ENCODE assay signal across 11 mouse cellular contexts in the genomic region with DNA sequence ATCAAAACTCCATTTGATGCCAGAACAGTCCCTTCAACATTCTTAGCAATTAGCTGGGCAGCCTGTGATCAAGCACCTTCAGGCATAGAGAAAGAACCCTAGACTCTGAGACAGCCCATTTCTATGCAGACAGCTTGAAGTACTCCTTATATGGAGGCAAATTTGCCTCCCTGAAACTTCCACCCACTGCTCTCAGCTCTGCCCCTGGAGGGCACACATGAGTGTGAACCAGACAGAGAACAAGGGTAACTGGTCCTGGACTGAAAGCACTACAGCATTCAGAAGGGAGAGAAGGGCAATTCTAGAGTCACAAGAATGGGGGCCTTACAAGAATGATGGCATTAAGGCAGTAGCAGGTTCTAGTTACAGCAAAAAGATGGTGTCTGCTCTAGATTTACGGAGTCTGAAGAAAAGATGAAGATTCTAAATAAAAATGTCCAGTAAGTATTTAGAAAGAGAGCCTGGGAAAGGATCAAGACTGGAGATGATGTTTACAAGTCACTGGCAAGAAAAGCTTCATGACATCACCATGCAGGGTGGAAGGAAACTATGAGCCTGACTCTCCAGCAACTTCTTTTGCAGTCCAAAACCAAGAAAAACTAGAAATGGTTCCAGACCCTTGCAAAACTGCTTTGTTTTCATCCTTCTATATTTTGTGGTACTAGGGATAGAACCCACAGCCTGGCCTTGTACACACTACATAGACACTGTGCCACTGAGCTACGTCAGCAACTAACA. TPM values are rescaled to one million over a fixed set of nuclear protein-coding genes. Genes with fewer than 3 reads are reported as not detected.
DNase-seq lines count a peak whose midpoint lies in the region; ATAC-seq and TF ChIP-seq lines count a peak whose summit lies in the region.
"Had no signal": no experiment of that assay in that cellular context is flagged by ENCODE, and none has a peak within 500 bp of the region (broad histone marks: within the 10 kb centered on the region; RNA-seq: fewer than 3 reads in every experiment).

No protein-coding gene starts in this region.

- DNase-seq in heart, adult 2 months: no peak
- DNase-seq in heart, postnatal 4 days: no peak
- peak; percentile 20 for DNase-seq in urinary bladder, postnatal 14 days (ENCODE audit: low spot score)
- no peak for DNase-seq in urinary bladder, adult 2 months (ENCODE audit: low spot score)
- peak; percentile 19 for DNase-seq in lung, postnatal 14 days
- no peak for DNase-seq in stomach, postnatal 0 days (ENCODE audit: low spot score)
- DNase-seq in left cerebral cortex, adult 9 months (ENCODE audit: low spot score in 2 of 2): no peak
- DNase-seq in cerebellum, adult 9-10 months: no peak
- DNase-seq: kidney, adult 18-20 months; spleen, adult 18-20 months had no signal

- peaks cover 12% of the 10 kb centered on the region for H3K79me2 ChIP-seq in heart, adult 2 months (replicated peaks; ENCODE audit: control insufficient read depth, insufficient read depth, low read length)

- TF ChIP-seq POLR2A in heart, adult 2 months (IDR thresholded peaks at IDR 0.05; ENCODE audit: insufficient read depth, low read depth, low read length): no peak

- no peak for TF ChIP-seq EP300 in heart, adult 2 months (IDR thresholded peaks at IDR 0.05; ENCODE audit: insufficient read depth, low read depth, low read length)
- TF ChIP-seq EP300 in stomach, postnatal 0 days (optimal IDR thresholded peaks at IDR 0.05): no peak

- no peaks in the 10 kb centered on the region for H3K27me3 ChIP-seq in heart, adult 2 months (ENCODE audit: control insufficient read depth, insufficient read depth, low read length)
- no peaks in the 10 kb centered on the region for H3K27me3 ChIP-seq in stomach, postnatal 0 days (ENCODE audit: control insufficient read depth, insufficient read depth, low read length)
- H3K27me3 ChIP-seq: limb, embryonic 12.5 days had no signal

- H3K9me3 ChIP-seq in stomach, postnatal 0 days (ENCODE audit: control insufficient read depth, low read length): no peaks in the 10 kb centered on the region
- H3K9me3 ChIP-seq: limb, embryonic 12.5 days had no signal

- intact Hi-C loops in heart, adult 2 months (cut with DNase I): no loop called here

- H3K9ac ChIP-seq in heart, adult 2 months (ENCODE audit: low read depth, low read length): no peak overlapping the region
- no peak overlapping the region for H3K9ac ChIP-seq in stomach, postnatal 0 days (ENCODE audit: low read length)
- H3K9ac ChIP-seq: limb, embryonic 12.5 days had no signal

- 67% methylated on average over 2 of the region's 2 CpGs for WGBS in heart, adult 2 months
- WGBS in stomach, postnatal 0 days: 63% methylated on average over 2 of the region's 2 CpGs

- peak; percentile 25 for TF ChIP-seq CTCF in heart, adult 2 months (IDR thresholded peaks at IDR 0.05)
- peak; percentile 47 for TF ChIP-seq CTCF in stomach, postnatal 0 days (IDR thresholded peaks at IDR 0.05; ENCODE audit: low read depth)

- H3K4me2 ChIP-seq in stomach, postnatal 0 days (replicated peaks; ENCODE audit: low read depth): no peak overlapping the region
- H3K4me2 ChIP-seq: limb, embryonic 12.5 days had no signal

- H3K27ac ChIP-seq in heart, adult 2 months: peak overlapping the region; percentile 69
- H3K27ac ChIP-seq in stomach, postnatal 0 days (replicated peaks): peak overlapping the region; percentile 81
- H3K27ac ChIP-seq: limb, embryonic 12.5 days had no signal

- peaks cover 25% of the 10 kb centered on the region for H3K4me1 ChIP-seq in heart, adult 2 months (ENCODE audit: control insufficient read depth, insufficient read depth, low read length)
- H3K4me1 ChIP-seq in stomach, postnatal 0 days (replicated peaks; ENCODE audit: control insufficient read depth, insufficient read depth): peaks cover 7% of the 10 kb centered on the region

- ATAC-seq in stomach, postnatal 0 days (ENCODE audit: low FRiP score, low TSS enrichment): no peak

- H3K4me3 ChIP-seq in heart, adult 2 months: no peak overlapping the region
- H3K4me3 ChIP-seq in stomach, postnatal 0 days (ENCODE audit: low read depth, low read length): no peak overlapping the region
- H3K4me3 ChIP-seq: limb, embryonic 12.5 days had no signal

- H3K36me3 ChIP-seq in heart, adult 2 months (ENCODE audit: control insufficient read depth, insufficient read depth, low read length): peaks cover 49% of the 10 kb centered on the region
- H3K36me3 ChIP-seq in stomach, postnatal 0 days (ENCODE audit: control insufficient read depth, insufficient read depth, low read length): no peaks in the 10 kb centered on the region
- H3K36me3 ChIP-seq: limb, embryonic 12.5 days had no signal

RNA-seq across cellular contexts. Expression of a gene that starts 7.4 kb away (rescaled TPM):
- total RNA-seq in heart, adult 2 months (2021): 10 to 100 TPM; 48.4 to 53.4 TPM
- polyA plus RNA-seq in heart, adult 2 months (2012; rRNA removed): 38.3 and 42.8 TPM in 2 replicates
- total RNA-seq in heart, postnatal 4 days (2021): 10 to 100 TPM; 88.9 to 90.8 TPM
- polyA plus RNA-seq in urinary bladder, adult 2 months (2012; rRNA removed): 129 and 179 TPM in 2 replicates
- polyA plus RNA-seq in stomach, postnatal 0 days (2015; fragmentation: Nextera tagmentation; extraction: Ambion mirVana): 53.2 and 56.2 TPM in 2 replicates

RNA-seq across cellular contexts. Expression of a gene that starts 42.5 kb away (rescaled TPM):
- 10 to 100 TPM; 41.6 to 42.9 TPM for total RNA-seq in heart, adult 2 months (2021)
- polyA plus RNA-seq in heart, adult 2 months (2012; rRNA removed): 35.3 and 52.1 TPM in 2 replicates
- total RNA-seq in heart, postnatal 4 days (2021): 10 to 100 TPM; 35.5 to 36.4 TPM
- polyA plus RNA-seq in urinary bladder, adult 2 months (2012; rRNA removed): 85.3 and 85.8 TPM in 2 replicates
- 46.8 and 50.7 TPM in 2 replicates for polyA plus RNA-seq in stomach, postnatal 0 days (2015; fragmentation: Nextera tagmentation; extraction: Ambion mirVana)

Comparison
In these comparisons a context has a peak if more than half of its experiments do, and no peak if none do; other contexts are left out.
1. DNase-seq: peak in urinary bladder, postnatal 14 days (single experiment) and lung, postnatal 14 days (single experiment); none in heart, adult 2 months (0 of 2), heart, postnatal 4 days (single experiment), urinary bladder, adult 2 months (single experiment), stomach, postnatal 0 days (single experiment), left cerebral cortex, adult 9 months (0 of 2) and cerebellum, adult 9-10 months (single experiment).